Mouse (Mus musculus) fat pad, adult 2 months (tissue): ENCODE results near the gene Slc38a4.

Source experiments
- DNase-seq: peaks from one replicate; pipeline ENCODE4 v3.0.0-alpha.2; 2011; ENCODE audit warnings: low read depth, low spot score; ENCODE audit errors: extremely low read depth

The Slc38a4 gene

DNA sequence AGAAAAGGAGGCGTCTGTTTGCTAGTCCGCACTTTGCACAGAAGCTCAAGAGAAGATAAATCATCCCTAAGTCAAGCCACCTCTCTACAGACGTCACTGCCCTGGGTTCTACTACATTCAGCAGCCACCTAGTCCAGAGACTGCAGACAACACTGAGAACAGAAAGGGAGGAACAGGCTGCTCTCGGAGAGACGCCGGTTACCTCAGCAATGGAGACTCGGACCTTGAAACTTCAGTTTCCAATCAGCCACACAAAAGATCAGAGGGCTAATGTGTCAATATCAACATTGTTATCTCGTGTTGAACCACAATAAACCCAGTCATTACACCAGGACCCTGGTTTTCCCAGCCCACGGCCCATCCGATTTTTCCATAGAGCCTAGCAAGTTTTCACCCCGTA lies 36.4 kb downstream of the Slc38a4 start:
- DNase-seq = no peak

DNA sequence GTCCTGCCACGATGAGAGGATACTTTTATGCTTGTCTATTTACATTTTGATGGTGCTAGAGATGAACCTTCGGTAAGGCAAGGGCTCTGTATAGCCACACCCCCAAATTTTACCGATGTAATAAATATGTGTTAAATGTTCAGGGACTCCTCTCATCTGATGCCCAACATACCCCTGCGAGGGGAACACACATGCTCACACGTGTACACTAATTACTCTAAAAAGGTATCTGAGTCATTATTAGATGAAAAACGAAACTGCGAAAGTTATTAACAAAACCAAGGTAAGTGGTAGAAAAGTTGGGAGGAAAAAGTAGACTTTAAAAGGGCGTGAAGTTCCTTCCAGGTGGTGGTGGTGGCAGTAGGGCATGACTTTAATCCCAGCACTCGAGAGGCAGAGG lies 38.6 kb downstream of the Slc38a4 start:
- DNase-seq = no peak

DNA sequence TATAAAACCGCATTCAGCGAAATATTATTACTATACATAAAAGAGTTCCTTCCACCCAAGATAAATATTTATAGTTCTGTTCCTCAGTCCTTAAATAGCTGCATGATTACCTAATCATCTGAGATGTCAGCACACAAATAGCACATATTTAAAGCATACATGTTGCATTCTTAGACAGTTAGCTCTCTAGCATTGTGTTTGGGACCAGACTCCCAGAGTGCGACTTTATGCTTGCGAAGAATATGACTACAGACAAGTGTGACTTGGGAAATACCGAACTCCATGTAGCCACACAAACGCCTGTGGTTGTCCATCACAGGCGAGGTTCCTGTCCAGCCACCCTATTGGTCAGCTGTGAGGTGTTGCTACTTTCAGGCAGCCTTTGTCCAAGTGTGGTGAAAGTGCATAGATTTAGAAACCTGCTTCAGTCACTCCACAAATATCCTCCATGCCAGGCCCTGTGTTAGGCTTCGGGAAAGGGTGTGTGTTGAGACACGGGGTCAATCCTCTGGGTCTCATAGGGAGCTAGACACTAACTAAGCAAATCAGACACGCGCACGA lies 40.6 kb downstream of the Slc38a4 start:
- no peak for DNase-seq

DNA sequence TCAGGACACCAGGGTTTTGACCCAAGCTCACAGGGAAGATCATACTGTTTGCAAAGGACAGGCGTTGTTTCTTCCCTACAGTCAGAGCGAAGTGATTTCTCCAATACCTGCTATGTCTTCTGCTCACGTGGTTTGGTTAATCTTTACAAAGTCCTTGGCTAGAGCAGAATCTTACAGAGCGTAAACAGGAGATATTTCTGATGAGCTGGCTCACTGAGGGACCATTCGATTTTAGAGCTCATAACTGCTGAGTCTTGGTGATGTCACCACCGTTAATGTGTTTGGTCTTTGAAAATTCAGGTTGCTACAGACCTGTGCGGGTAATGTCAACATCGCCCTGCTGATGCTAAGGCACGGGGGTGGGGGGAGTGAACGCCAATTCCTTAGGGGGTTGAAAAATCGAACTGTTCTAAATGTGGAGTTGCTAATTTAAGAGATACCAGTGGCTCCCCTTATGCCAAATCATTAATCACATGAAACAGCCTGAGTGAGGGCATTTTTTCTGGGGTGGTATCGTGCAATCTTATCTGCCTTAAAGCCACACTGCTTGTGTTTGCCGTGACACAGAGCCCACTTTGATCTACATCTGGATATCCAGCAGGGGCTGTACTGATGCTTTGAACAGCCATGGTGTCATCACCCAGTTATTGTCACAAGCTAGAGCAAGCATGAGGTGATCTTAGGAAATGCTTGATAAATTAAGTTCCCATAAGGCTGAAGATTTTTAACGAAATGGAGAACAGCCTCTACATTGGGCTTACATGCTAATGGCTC lies 44.0 kb downstream of the Slc38a4 start:
- DNase-seq = no peak

- DNase-seq = no peak
These were observed 46.5 kb downstream of the Slc38a4 start for GRCm38 (mm10) chr15:97009271-97009670.

DNA sequence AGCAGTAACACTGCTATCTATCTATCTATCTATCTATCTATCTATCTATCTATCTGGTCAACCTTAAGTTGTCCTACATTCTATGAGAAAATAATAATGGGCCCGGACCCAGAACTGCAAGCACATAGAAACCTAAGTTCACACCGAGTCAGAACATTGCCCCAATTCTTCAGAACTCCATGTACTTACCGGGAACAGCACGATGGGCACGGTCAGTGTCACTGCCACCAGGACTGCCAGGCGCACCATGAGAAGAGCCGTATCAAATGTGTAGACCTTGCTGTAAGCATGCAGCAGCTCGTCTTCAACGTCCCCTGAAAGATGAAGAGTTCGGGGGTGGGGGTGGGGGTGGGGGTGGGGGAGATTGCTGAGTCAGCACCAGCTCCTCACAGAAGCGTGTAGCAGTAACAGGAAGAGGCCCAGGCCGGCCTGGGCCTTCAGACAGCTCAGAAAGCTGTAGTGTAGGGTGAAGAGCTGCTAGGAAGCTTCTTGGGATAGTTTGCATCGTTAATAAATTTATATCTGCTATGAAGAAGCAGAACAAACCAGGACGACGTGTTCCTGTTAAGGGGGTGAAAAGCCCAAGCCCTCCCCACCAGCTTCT lies 50.0 kb downstream of the Slc38a4 start:
- no peak for DNase-seq

GRCm38 (mm10) chr15:97004525-97004867 lies 51.3 kb downstream of the Slc38a4 start:
- DNase-seq = no peak

- DNase-seq = no peak
These were observed 51.8 kb downstream of the Slc38a4 start for GRCm38 (mm10) chr15:97003851-97004524.

GRCm38 (mm10) chr15:97003186-97003585 lies 52.6 kb downstream of the Slc38a4 start:
- no peak for DNase-seq

GRCm38 (mm10) chr15:97002752-97003151 lies 53.0 kb downstream of the Slc38a4 start:
- DNase-seq = no peak

DNA sequence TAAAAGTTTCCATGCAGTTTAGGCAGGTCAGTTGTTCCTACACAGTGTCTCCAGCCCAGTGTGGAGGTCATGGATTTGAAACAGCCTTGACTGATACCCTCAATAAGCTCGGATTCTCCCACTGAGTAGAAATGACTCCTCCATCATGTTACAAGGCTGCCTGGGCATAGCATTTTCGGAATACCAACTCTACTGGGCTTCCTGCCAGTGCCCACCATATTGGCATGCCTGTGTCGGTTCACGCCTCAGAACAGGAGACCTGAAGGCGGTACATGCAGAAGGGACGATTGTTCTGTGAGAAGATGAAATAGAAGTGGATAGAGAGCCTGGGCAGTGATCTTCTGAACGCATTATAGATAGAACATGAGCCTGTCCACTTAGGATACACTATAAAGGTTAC lies 53.9 kb downstream of the Slc38a4 start:
- DNase-seq = no peak

DNA sequence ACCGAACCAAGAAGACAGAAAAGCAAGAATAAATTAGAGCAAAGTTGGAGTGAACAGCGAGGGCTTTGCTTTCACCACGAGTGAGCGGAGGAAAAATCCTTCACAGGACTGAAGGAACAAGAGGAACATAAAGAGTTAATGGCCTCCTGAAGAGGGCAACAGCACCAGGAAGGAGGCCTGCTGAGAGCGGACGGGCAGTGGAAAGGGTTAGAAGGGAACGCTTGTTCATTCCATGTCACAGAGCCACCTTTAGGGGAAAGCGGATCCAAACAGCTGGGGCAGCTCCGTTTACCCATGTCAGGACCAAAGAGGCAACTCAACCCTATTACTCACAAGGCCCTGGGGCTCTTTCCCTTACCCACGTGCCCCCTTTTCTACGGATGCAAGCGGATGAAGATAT lies 54.3 kb downstream of the Slc38a4 start:
- no peak for DNase-seq

DNA sequence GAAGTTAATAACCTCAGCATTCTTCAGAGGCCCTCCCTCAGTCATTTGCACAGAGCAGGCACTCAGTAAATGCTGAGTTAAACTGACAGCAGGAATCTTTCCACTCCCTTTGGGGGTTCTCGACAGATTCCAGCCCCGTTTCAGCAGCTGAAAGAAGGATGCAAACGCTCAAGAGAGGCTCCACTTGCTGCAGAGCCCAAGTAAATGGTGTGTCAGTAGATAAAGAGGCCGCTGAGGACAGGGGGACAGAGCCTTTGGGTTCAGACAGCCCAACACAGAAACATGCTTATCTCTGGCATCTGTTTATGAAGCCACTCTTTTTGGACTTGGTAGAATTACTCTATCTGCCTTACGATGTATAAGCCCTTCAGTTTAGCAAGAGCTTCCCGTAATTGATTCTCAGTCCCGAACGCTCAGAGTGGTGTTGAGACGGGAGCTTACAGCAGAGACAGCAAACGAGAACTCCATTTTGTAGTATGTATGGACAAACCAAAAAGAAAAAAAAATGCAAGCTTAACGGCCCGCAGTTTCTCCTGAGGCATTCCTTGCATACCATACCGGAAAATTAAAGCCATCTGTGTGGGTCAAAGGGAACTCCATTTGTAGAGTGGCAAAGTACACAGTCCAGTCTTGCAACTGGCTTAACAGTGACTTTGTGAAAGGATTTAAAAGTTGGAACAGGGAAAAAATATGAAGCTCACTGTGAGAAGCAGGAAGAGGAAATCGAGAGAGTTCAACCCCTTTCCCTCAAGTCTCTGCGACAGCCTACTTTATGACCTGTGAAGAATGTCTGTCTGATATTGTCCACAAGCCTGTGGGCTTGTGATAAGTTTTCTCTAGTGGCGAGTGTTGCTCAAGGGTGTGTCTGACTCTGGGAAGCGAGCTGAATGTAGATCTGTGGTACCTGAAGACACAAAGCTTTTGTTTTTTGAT lies 55.2 kb downstream of the Slc38a4 start:
- peak; percentile 21 for DNase-seq

DNA sequence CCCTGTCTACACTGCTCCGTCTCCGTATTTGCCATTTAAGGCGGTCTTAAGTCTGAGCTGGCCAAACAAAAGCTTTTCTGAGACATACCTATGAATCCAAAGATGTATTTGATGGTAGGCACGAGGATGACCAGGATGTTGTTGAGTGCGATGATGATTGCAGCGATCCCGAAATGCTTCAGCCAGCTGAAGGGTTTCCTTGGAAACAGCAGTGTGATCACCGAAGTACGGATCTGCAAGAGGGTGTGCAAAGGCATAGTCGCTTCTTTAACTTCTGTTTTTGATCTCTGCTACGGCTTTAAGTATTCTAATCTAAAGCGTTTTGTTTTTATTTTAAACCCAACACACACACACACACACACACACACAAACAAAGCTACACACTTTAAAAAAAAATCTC lies 56.4 kb downstream of the Slc38a4 start:
- no peak for DNase-seq

- DNase-seq = no peak
These were observed 70.1 kb downstream of the Slc38a4 start for GRCm38 (mm10) chr15:96985618-96986017.

DNA sequence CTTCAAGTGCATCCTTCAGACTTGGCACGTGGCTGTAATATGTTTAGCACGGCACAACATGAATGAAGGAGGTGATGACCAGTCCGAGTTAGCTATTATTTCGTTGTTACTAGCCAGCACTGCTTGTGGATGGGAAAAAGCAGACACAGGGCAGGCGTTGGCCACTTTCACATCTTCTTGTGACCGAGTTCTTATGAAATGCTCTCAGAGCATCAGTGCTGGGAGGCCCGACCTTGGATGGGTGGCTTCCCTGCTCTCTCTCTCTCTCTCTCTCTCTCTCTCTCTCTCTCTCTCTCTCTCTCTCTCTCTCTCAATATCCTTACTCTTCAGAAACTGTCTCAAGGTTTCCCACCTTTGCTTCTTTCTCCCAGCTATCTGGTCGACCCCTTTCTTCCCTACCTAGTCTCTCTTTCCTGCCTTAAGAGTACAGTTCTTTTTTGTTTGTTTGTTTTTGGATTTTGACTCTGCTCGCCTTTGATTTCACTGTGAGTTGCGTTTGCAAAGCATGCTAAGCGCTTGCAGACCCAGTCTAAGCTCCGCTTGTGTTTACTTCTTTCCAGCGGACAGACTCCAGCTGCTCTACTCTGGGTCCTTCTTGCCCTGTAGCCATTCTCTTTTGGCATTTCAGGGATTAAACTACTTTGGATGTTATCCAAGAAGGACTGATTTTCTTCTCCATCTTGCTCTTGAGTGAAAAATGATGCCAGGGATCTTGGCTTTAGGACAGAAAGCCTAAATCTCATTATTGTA lies 72.0 kb downstream of the Slc38a4 start:
- DNase-seq = no peak

DNA sequence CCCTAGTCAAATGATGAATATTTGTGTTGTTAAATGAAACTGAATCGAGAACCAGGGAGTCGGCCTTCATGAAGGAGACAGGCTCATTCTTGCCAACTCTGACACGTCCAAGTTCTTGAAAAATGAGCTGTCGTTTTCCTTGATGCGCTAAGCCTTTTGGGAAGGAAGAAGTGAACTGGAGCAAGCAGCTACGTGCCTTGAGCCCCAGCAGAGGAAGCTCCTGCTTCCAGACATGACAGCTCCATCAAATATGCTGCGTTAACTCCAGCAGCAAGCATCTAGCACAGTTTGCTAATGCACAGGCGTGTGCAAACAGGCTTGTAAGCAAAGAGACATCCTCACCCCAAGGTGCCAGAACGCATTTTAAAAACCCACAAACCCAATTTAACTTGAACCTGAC lies 80.6 kb downstream of the Slc38a4 start:
- no peak for DNase-seq

GRCm38 (mm10) chr15:96974131-96974530 lies 81.6 kb downstream of the Slc38a4 start:
- DNase-seq = no peak

DNA sequence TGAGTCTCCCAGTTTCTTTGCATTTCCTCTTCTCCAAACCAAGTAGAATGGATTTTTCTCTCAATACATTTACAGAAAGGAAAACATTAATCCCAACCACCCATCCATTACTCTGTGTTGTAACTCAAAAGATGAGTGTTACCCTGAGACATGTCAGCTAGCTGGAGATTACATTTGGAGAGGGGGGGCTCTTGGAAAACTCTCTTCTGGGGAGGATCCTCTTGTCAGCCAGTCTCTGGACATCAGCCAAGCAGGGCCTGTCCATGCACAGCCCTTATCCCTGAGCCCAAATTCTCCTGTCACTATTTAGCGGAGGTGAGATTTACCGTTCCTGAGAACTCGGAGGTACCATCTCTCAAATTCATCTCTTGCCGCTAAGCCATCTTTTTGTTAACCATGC lies 82.4 kb downstream of the Slc38a4 start:
- no peak for DNase-seq

- DNase-seq = no peak
These were observed 83.0 kb downstream of the Slc38a4 start for GRCm38 (mm10) chr15:96972706-96973274.
